Mouse (Mus musculus) C2C12 (cell line): ENCODE measurements around the gene Git2. TPM values are rescaled to one million over a fixed set of nuclear protein-coding genes. Genes with fewer than 3 reads are reported as not detected.

Experiments
- H3K27me3 ChIP-seq: one replicate; pipeline ENCODE4 v1.6.1; 2011; ENCODE audit not compliant: control insufficient read depth, insufficient read depth, insufficient read length
- H3K36me3 ChIP-seq: one replicate; pipeline ENCODE4 v1.6.1; 2011; ENCODE audit not compliant: control insufficient read depth, insufficient read depth
- H3K4me3 ChIP-seq: one replicate; pipeline ENCODE4 v1.5.1; 2011; ENCODE audit warnings: mild to moderate bottlenecking, control low read depth; ENCODE audit not compliant: poor library complexity, insufficient read depth, severe bottlenecking
- H3K79me2 ChIP-seq: one replicate; pipeline ENCODE4 v1.6.1; 2011; ENCODE audit not compliant: control insufficient read depth, insufficient read depth
- H3K79me3 ChIP-seq: one replicate; pipeline ENCODE4 v1.6.1; 2011; ENCODE audit warnings: low read depth, control low read depth
- H3ac ChIP-seq: one replicate; pipeline ENCODE3; 2011; ENCODE audit warnings: low read depth; ENCODE audit not compliant: control insufficient read depth, insufficient read length
- CEBPB ChIP-seq: IDR thresholded peaks from one replicate; pipeline ENCODE4 v1.6.1; 2011; ENCODE audit warnings: low read depth, mild to moderate bottlenecking, control low read depth, moderate library complexity
- CTCF ChIP-seq: IDR thresholded peaks from one replicate; pipeline ENCODE4 v1.5.1; 2011; ENCODE audit not compliant: control insufficient read depth, insufficient read depth, insufficient read length
- FOSL1 ChIP-seq: IDR thresholded peaks from one replicate; pipeline ENCODE4 v1.8.0; 2011; ENCODE audit warnings: mild to moderate bottlenecking, low read length; ENCODE audit not compliant: poor library complexity, insufficient read depth, severe bottlenecking
- MAX ChIP-seq: IDR thresholded peaks from one replicate; pipeline ENCODE4 v1.6.1; 2011; ENCODE audit warnings: mild to moderate bottlenecking, control low read depth
- MYOD1 ChIP-seq: IDR thresholded peaks from one replicate; pipeline ENCODE4 v1.6.1; 2011; ENCODE audit warnings: low read depth; ENCODE audit not compliant: control insufficient read depth, insufficient read length
- MYOG ChIP-seq: IDR thresholded peaks from one replicate; pipeline ENCODE4 v1.6.1; 2011; ENCODE audit not compliant: control insufficient read depth, insufficient read length; ENCODE audit errors: extremely low read depth
- USF1 ChIP-seq: IDR thresholded peaks from one replicate; pipeline ENCODE4 v1.6.1; 2011; ENCODE audit warnings: low read depth, mild to moderate bottlenecking, control low read depth, moderate library complexity
- polyA plus RNA-seq: library from polyadenylated mRNA; unstranded; fragments of >200 nt; fragmentation: generic; extraction: Trizol; gene quantifications from one replicate; pipeline ENCODE4 v1.2.1, GENCODE M21; 2012; ENCODE audit warnings: missing spikeins

Git2 gene
- polyA plus RNA-seq, 1 experiment = 19.5 TPM

DNA sequence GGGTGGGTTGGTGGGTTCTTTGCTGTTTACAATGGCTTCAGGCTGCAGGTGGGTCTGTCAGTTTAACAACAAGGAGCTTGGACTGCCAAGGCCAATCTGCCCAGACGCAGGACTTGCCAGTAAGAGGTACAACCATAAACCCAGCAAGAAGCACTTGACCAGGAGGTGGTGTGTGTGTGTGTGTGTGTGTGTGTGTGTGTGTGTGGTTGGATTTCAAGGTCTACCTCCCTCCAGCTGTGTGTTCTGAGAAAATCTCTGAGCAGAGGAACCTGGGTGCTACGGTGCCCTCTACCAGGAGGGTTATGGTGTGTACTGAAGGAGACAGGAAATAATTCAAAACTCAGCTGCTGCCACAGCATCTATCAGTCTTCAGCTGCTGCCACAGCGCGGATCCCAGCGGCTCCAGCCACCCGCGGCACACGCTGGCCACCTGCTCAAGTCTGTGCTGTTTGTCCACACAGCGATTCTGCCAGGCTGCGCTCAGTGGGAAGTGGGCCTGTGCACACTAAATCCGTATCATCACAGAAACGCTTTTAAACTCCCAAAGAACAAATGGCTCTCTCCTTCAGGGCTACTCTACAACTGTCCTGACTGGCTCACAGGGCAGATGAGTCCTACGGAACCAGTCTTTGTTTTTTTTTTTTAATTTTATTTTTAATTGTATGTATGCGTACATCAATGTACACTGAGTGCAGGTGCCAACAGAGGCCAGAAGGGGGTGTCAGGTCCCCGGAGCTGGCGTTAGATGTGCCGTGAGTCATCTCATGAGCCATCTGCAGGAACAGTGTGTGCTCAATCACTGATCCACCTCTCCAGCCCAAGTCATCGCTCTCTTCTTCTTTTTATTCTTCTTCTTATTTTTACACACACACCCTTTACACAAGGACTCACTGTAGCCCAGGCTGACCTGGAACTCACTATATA is 10.2 kb downstream of the Git2 start:
- TF ChIP-seq CTCF (no peak), FOSL1 (no peak), USF1 (no peak), MAX (no peak), CEBPB (no peak), MYOD1 (no peak), MYOG (no peak)
- Histone ChIP-seq H3K27me3 (no peaks in the 10 kb centered on the region), H3K79me2 (peaks cover 42% of the 10 kb centered on the region), H3K79me3 (peaks cover 25% of the 10 kb centered on the region), H3ac (no peak overlapping the region), H3K4me3 (no peak overlapping the region), H3K36me3 (peaks cover 30% of the 10 kb centered on the region)

DNA sequence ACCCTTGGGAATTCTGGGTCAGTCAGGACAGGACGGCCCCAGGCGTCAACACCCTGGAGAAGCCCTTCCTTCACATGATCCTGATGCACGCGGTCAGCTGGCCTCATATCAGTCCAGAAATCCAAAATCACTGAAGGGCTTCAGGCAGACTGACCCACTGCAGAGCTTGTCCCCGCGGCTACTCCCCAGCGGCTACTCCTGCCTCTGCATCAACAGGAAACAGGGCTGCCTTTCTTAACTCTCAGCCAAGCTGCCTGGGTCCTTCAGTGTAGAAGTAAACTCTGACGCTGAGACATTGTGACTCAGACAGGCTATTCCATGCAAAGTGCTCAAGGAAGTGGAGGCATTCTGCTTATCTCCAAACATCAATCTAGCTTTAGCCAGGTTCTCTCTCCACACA is 13.3 kb downstream of the Git2 start:
- H3K27me3 ChIP-seq = no peaks in the 10 kb centered on the region
- TF ChIP-seq USF1 (no peak), CEBPB (no peak), FOSL1 (no peak), MAX (no peak), MYOG (no peak), CTCF (no peak), MYOD1 (no peak)

DNA sequence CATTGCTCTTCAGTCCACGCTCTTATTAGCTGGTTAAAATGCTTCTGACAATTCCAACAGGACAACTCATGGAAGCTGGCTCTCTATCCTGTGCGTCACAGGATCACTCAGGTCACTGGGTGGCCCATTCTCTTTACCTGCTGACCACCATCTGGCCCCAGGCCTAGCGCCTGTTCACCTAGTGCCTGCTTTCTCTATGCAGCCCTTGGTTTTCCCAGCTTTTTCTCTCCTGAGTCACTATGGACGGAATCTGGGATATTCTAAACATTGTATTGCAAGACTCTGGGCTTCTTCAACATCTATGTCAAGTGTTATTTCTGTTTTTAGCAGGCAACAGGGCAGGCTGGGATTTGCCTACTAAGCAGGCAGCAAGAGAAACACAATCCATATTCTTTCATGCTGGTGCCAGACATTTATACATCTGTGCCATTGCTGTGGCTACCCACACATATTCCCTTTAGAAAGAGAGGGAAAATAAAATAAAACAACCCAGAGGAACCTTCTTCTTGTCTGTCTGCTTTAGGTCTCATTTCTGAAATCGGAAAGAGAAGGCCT is 15.7 kb downstream of the Git2 start:
- Histone ChIP-seq H3K79me2 (no peaks in the 10 kb centered on the region), H3K4me3 (no peak overlapping the region), H3K27me3 (no peaks in the 10 kb centered on the region), H3ac (no peak overlapping the region), H3K36me3 (peaks cover 32% of the 10 kb centered on the region), H3K79me3 (no peaks in the 10 kb centered on the region)
- TF ChIP-seq MAX (no peak), FOSL1 (no peak), MYOG (no peak), CTCF (no peak), USF1 (no peak), MYOD1 (no peak), CEBPB (no peak)

More for the DNA sequence above, 13.3 kb downstream of the Git2 start:
- Histone ChIP-seq H3ac (no peak overlapping the region), H3K79me2 (peaks cover 12% of the 10 kb centered on the region), H3K36me3 (peaks cover 30% of the 10 kb centered on the region), H3K4me3 (no peak overlapping the region), H3K79me3 (peaks cover 3% of the 10 kb centered on the region)

DNA sequence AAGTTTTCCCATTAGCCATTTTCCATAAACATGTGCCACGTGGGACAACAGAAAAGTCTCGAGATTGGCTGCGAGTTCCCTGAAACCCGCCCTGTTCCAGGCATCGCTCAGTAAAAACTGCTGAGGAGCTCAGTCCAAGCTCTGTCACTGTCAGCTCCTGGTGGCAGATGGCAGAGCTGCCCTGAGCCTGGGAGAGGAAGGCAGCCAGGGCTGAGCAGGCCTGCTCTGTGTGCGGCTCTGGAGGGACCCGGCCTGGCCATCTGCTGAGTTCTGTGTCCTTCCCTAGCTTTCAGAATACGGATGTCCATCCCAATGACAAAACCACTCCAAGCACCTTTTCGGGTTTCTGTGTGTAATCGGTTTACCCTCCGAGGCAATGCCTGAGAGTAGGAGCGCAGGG is 21.9 kb downstream of the Git2 start:
- Histone ChIP-seq H3K79me2 (no peaks in the 10 kb centered on the region), H3K79me3 (no peaks in the 10 kb centered on the region), H3ac (no peak overlapping the region), H3K36me3 (peaks cover 51% of the 10 kb centered on the region), H3K4me3 (no peak overlapping the region), H3K27me3 (no peaks in the 10 kb centered on the region)
- TF ChIP-seq CTCF (no peak), USF1 (no peak), CEBPB (no peak), MYOD1 (no peak), MAX (no peak), FOSL1 (no peak), MYOG (no peak)

DNA sequence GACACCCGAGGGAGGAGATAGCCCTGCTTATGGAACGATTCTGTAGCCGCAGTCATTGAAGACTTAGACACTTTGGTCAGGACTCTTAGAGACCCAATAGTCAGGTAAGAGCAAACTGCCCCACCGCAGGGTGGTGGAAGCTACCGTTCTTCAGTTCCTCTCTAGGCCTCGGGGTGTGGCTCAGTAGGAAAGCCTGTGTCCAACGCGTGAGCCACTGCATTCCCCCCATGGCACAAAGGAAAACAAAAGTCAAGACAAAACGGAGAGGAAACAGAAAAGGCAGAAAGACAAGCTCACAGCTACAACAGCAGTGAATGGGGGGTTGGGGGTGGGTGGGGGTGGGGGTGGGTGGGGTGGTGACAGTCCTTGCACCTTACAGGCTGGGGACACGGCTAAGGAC is 22.9 kb downstream of the Git2 start:
- no peak overlapping the region for H3K4me3 ChIP-seq
- H3ac ChIP-seq = no peak overlapping the region
- peaks cover 61% of the 10 kb centered on the region for H3K36me3 ChIP-seq
- no peak for TF ChIP-seq CTCF
- H3K27me3 ChIP-seq = no peaks in the 10 kb centered on the region
- H3K79me2 ChIP-seq = no peaks in the 10 kb centered on the region
- no peaks in the 10 kb centered on the region for H3K79me3 ChIP-seq

DNA sequence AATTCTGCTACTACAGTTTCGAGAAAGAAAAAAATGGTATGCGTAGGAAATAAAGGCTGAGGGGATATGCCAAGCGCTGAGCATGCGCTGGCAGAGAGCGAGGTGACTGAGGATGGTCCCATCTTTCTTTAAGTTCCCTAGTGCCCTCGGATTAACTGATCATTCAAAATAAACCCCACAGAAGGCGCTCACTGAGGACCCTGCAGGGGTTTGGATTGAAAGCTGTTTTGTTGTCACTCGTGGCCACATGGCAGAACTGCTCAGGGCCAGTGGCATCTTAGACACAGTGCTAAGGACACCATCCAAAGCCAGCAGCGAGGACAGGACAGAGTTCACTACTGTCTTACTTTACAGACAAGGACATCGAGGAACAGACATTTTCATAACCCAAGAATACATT is 25.0 kb downstream of the Git2 start:
- no peaks in the 10 kb centered on the region for H3K79me3 ChIP-seq
- H3K79me2 ChIP-seq = no peaks in the 10 kb centered on the region
- H3K36me3 ChIP-seq = peaks cover 63% of the 10 kb centered on the region
- H3K4me3 ChIP-seq = no peak overlapping the region
- no peaks in the 10 kb centered on the region for H3K27me3 ChIP-seq
- H3ac ChIP-seq = no peak overlapping the region
- TF ChIP-seq MYOD1 = no peak
- no peak for TF ChIP-seq CEBPB
- no peak for TF ChIP-seq USF1
- no peak for TF ChIP-seq CTCF
- no peak for TF ChIP-seq MAX
- TF ChIP-seq FOSL1 = no peak
- TF ChIP-seq MYOG = no peak
